Mouse (Mus musculus) embryonic facial prominence, embryonic 14.5 days (tissue): ENCODE measurements at regions not wholly inside any gene's neighbourhood (a gene's known extent, or its start where the extent isn't known, plus 50 kb on each side); places are given as distances from the start of the nearest gene placed in this dataset.

Source experiments
- ATAC-seq: fragments of 200-750 bp; cut with Nextera tagmentation; 2 replicates; pipeline ENCODE4 v1.8.0; 2017; ENCODE audit warnings: low read depth, moderate number of reproducible peaks, moderate TSS enrichment
- DNase-seq: peaks from one replicate; pipeline ENCODE4 v3.0.0-alpha.2; 2015; ENCODE audit warnings: low spot score
- H3K27ac ChIP-seq: fragments of 300-500 bp; sonication (generic); replicated peaks from 2 replicates; pipeline ENCODE4 v1.5.1; 2014; ENCODE audit warnings: low read depth, mild to moderate bottlenecking, low read length, moderate library complexity
- H3K27me3 ChIP-seq: fragments of 300-500 bp; sonication (generic); replicated peaks from 2 replicates; pipeline ENCODE4 v1.6.1; 2014; ENCODE audit warnings: low read length; ENCODE audit not compliant: control insufficient read depth, insufficient read depth
- H3K36me3 ChIP-seq: fragments of 300-500 bp; sonication (generic); 2 replicates; pipeline ENCODE4 v1.6.1; 2014; ENCODE audit warnings: low read length, mixed read lengths; ENCODE audit not compliant: control insufficient read depth, insufficient read depth
- H3K4me1 ChIP-seq: fragments of 300-500 bp; sonication (generic); 2 replicates; pipeline ENCODE4 v1.6.1; 2014; ENCODE audit warnings: antibody characterized with exemption, low read length; ENCODE audit not compliant: control insufficient read depth, insufficient read depth
- H3K4me2 ChIP-seq: fragments of 300-500 bp; sonication (generic); 2 replicates; pipeline ENCODE4 v1.6.1; 2014; ENCODE audit warnings: low read depth, mild to moderate bottlenecking, low read length, moderate library complexity, mixed read lengths
- H3K4me3 ChIP-seq: fragments of 300-500 bp; sonication (generic); 2 replicates; pipeline ENCODE4 v1.5.1; 2014; ENCODE audit warnings: low read depth, mild to moderate bottlenecking, low read length
- H3K9ac ChIP-seq: fragments of 300-500 bp; sonication (generic); 2 replicates; pipeline ENCODE4 v1.6.1; 2014; ENCODE audit warnings: low read depth, mild to moderate bottlenecking, low read length, moderate library complexity, mixed read lengths
- H3K9me3 ChIP-seq: fragments of 300-500 bp; sonication (generic); 2 replicates; pipeline ENCODE4 v1.6.1; 2016; ENCODE audit warnings: low read length; ENCODE audit not compliant: control insufficient read depth
- WGBS: fragments of 180-500 bp; shearing (Covaris S2); extraction: QIAGEN DNeasy Blood & Tissue Kit; methylation state at CpG from one replicate; pipeline ENCODE4 v1.1.7; 2014; 5-methylcytosine and 5-hydroxymethylcytosine counted together

DNA sequence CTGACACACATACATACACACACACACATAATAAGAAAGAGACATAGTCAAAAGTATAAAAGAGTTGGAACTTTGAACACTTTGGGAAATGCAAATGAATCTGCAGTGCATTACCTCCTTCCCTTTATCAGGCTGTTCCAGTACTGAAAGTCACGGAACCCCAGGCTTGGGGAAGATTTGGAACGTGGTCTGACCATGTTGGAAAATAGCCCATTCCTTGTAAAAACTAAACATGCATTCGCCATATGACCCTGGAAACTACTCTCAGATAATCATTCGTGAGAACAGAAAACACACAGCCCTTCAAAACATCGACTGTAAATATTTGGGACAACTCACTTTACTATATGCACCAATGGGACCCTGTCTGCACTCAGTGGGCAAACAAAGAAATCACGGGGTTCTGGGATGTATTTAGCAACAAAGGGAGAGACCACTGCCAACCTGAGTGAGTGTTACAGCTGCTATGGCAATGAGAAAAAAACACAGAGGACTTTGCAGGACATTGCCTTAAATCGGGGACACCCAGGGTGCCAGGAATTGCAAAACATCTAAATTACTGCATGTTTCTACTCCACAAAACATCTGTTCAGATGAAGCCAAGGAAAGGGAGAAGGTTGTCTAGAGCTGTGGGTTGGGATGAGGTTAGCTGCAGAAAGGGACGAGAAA lies 238.3 kb downstream of the Abcc12 start:
- H3K36me3 ChIP-seq: no peaks in the 10 kb centered on the region
- WGBS: 60% methylated on average over 8 of the region's 8 CpGs
- no peak for ATAC-seq

DNA sequence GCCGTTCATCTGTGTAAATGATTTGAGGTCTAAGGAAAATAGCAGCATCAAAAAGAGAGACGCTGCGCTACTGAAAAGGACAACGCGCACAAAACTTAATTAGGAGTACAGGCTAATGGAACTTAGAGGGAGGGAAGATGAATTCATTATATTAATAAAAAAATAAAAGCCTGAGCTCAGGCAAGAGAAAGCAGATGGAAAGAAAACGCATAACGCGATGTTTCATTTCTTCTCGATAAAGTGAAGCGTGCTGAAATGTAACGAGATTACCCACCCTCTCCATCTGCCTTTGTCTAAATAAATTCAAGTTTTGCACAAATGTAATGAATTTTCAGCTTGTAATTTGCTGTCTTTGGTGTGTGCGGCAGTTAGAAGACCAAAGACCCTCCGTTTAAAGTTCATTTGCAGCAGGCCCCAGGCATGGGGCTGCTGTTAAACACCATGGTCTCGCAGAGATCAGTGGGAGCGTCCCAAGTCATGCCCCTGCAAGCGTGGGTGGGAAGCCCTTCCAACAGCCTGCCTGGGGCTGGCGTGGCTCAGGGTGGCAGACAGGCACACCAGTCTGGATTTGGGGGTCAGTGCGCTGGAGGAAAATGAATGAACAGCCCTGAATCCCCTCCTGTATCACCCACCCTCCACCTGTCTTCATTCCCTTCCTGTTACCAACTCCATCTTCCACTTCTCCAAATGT lies 241.8 kb downstream of the Abcc12 start:
- WGBS: 85% methylated on average over 18 of the region's 18 CpGs
- no peaks in the 10 kb centered on the region for H3K36me3 ChIP-seq
- no peaks in the 10 kb centered on the region for H3K9me3 ChIP-seq
- H3K27me3 ChIP-seq: no peaks in the 10 kb centered on the region
- H3K4me1 ChIP-seq: 0 out of 2 replicates have a peak, but pooled peaks cover 5% of the 10 kb centered on the region
- no peak overlapping the region for H3K4me2 ChIP-seq
- ATAC-seq: no peak
- DNase-seq: no peak
- no peak overlapping the region for H3K9ac ChIP-seq
- no peak overlapping the region for H3K4me3 ChIP-seq
- no peak overlapping the region for H3K27ac ChIP-seq

More for the DNA sequence above, 238.3 kb downstream of the Abcc12 start:
- no peak overlapping the region for H3K4me3 ChIP-seq
- no peaks in the 10 kb centered on the region for H3K9me3 ChIP-seq
- H3K4me1 ChIP-seq: 0 out of 2 replicates have a peak, but pooled peaks cover 5% of the 10 kb centered on the region
- no peak overlapping the region for H3K4me2 ChIP-seq
- H3K9ac ChIP-seq: no peak overlapping the region
- no peaks in the 10 kb centered on the region for H3K27me3 ChIP-seq
- peak; percentile 54 for DNase-seq
- no peak overlapping the region for H3K27ac ChIP-seq

DNA sequence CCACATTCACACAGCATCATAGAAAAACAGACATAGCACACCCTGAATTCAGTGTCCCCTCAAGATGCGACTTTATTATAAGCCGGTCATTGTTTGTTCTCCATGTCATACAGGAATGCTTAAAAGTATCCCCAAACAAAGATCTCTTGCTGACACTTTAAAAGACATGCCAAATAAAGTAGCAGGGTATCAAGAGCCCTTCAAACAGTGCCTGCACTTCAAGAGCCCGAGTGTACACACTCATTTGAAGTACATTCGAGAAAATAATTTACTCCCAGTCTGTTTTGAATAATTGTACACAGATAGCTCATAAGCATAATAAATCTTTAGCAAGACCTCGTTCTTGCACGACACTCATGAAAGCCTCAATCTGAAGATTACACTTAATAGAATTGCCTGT lies 249.1 kb downstream of the Abcc12 start:
- Histone ChIP-seq H3K27me3 (no peaks in the 10 kb centered on the region), H3K4me3 (no peak overlapping the region), H3K9me3 (no peaks in the 10 kb centered on the region), H3K9ac (no peak overlapping the region), H3K36me3 (no peaks in the 10 kb centered on the region), H3K4me1 (no peaks in the 10 kb centered on the region), H3K4me2 (no peak overlapping the region), H3K27ac (no peak overlapping the region)
- DNase-seq (no peak), ATAC-seq (no peak)
- WGBS: 70% methylated on average over 6 of the region's 6 CpGs

DNA sequence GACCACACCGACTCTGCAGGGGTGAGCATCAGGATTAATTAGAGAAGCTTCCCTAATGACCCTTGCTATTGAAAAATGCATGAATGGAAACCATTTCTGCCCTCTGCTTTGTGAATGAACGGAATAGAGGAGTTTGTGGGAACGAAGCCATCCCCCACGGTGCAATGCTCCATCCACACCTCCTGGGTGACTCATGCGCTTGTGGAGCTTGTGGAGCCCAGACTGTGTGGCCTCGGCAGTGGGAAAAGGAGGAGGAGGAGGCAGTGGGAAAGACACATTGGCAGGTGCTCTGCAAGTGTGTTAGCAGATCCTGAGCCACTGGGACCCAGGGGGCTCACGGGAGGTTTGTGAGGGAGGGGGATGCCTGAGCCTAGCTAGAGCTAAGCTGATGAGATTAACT lies 251.9 kb downstream of the Abcc12 start:
- Histone ChIP-seq H3K27ac (no peak overlapping the region), H3K9me3 (no peaks in the 10 kb centered on the region), H3K4me1 (no peaks in the 10 kb centered on the region), H3K27me3 (no peaks in the 10 kb centered on the region), H3K9ac (no peak overlapping the region), H3K4me3 (no peak overlapping the region), H3K4me2 (no peak overlapping the region), H3K36me3 (no peaks in the 10 kb centered on the region)
- 0 out of 2 replicates have a peak, but pooled peaks have one; percentile 41 for ATAC-seq
- 51% methylated on average over 7 of the region's 7 CpGs for WGBS
- DNase-seq: peak; percentile 35

DNA sequence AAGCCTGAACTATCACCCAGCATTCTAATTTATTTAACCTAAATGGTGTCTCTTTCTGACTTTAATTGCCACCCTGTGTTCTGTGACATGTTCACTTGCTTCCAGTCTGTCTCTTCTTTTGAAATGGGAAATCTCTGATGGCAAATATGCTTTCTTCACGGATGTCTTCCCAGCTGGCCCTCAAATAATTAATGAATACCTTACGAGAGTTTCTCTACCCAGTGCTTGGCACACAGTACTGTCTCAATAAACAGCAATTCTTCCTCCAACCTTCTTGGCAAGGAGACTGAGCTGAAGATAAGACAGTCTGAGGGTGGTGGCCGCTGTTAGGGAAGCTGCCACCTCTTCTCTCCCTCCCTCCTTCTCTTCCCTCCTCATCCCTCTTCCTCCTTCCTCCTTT lies 252.5 kb downstream of the Abcc12 start:
- Histone ChIP-seq H3K27ac (no peak overlapping the region), H3K4me2 (no peak overlapping the region), H3K27me3 (no peaks in the 10 kb centered on the region), H3K9me3 (no peaks in the 10 kb centered on the region), H3K9ac (no peak overlapping the region), H3K4me1 (no peaks in the 10 kb centered on the region), H3K36me3 (no peaks in the 10 kb centered on the region), H3K4me3 (no peak overlapping the region)
- DNase-seq: no peak
- 74% methylated on average over 3 of the region's 3 CpGs for WGBS
- ATAC-seq: no peak

DNA sequence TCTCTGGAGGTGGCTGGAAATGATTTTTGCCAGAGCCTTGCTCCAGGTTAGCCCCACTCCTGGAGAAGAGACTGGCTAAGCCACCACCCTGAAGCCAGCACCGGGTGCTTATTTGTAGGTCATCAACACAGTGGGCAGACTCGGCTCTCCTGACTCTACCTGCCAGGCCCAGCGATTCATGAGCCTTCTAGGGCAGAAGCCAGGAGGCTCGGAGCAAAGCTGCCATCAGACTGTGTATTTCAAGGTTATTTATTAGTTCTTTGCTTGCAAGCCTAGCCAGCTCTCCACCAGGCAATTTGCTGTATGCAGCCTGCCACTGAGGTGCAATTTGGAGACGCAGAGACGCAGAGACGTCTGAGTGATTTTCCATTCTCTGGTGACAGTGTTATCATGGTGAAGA lies 255.4 kb downstream of the Abcc12 start:
- 84% methylated on average over 7 of the region's 7 CpGs for WGBS
- no peak overlapping the region for H3K4me3 ChIP-seq
- H3K27ac ChIP-seq: no peak overlapping the region
- no peaks in the 10 kb centered on the region for H3K9me3 ChIP-seq
- ATAC-seq (no peak), DNase-seq (no peak)
- H3K4me2 ChIP-seq: no peak overlapping the region
- no peaks in the 10 kb centered on the region for H3K27me3 ChIP-seq
- no peaks in the 10 kb centered on the region for H3K4me1 ChIP-seq
- H3K36me3 ChIP-seq: no peaks in the 10 kb centered on the region
- no peak overlapping the region for H3K9ac ChIP-seq

DNA sequence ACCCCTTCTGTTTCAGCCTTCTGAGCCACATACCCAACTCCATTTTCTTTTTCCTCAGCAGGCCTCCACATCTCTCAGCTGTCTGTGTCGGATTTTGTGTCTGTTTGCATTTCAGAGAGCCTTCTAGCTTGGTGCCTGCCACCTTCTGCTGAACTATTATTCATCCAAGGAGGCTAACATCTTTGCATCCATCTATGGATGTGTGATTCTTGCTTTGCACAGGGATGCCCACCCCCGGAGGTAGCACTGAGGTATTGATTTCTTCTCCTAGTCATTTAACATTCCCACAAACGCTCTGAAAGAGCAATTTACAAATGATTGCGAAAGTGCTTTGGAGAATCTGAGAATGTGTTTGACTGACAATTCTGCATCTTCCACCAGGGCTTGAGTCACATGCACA lies 255.9 kb downstream of the Abcc12 start:
- no peak overlapping the region for H3K4me2 ChIP-seq
- H3K27ac ChIP-seq: no peak overlapping the region
- no peaks in the 10 kb centered on the region for H3K4me1 ChIP-seq
- ATAC-seq (no peak), DNase-seq (no peak)
- no peak overlapping the region for H3K4me3 ChIP-seq
- H3K9ac ChIP-seq: no peak overlapping the region
- H3K36me3 ChIP-seq: no peaks in the 10 kb centered on the region
- H3K27me3 ChIP-seq: no peaks in the 10 kb centered on the region
- no peaks in the 10 kb centered on the region for H3K9me3 ChIP-seq
- 58% methylated on average over 4 of the region's 4 CpGs for WGBS

DNA sequence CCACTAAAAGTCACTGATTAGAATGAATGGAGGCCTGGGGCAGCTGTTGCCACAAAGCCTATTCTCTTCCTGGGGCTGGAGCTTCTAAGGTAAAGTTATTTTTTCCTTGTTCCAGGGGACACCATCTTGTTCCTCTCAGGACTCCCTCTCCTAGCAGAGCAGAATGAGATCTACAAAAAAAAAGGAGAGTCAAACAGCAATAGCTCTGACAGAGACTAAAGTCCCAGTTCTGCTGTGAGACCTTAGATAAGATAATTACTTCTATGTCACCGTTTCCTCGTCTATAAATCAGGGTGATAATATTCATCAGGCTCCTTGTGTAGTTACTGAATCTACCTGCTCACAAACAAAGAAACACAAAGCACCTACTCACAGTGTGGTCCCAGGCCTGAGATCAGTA lies 256.7 kb downstream of the Abcc12 start:
- H3K4me2 ChIP-seq: no peak overlapping the region
- H3K27ac ChIP-seq: no peak overlapping the region
- no peak overlapping the region for H3K9ac ChIP-seq
- H3K36me3 ChIP-seq: no peaks in the 10 kb centered on the region
- no peak overlapping the region for H3K4me3 ChIP-seq
- H3K4me1 ChIP-seq: no peaks in the 10 kb centered on the region
- ATAC-seq: no peak
- WGBS: 81% methylated on average over 2 of the region's 2 CpGs
- no peak for DNase-seq
- H3K27me3 ChIP-seq: no peaks in the 10 kb centered on the region
- H3K9me3 ChIP-seq: no peaks in the 10 kb centered on the region

DNA sequence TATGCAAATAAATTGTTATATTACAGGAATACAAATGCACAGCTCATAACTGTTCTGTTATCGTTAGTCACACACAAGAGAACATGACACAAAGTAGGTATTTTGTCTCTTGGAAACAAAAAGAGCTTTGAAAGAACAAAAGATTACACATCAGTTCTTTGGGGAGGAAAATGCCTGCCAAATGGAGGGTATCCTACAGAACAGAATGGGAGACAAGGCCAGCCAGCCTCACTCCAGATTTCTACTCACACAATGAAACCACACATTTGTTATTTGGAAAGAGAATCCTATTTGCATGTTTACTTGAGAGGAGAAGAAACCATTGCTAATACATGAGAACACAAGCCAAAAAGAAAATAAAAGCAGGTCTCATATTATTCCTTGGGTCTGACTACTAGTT lies 258.0 kb downstream of the Abcc12 start:
- Histone ChIP-seq H3K9ac (no peak overlapping the region), H3K27me3 (no peaks in the 10 kb centered on the region), H3K36me3 (no peaks in the 10 kb centered on the region), H3K4me3 (no peak overlapping the region), H3K27ac (no peak overlapping the region), H3K9me3 (no peaks in the 10 kb centered on the region), H3K4me2 (no peak overlapping the region), H3K4me1 (no peaks in the 10 kb centered on the region)
- 83% methylated on average over 1 of the region's 1 CpGs for WGBS
- ATAC-seq (no peak), DNase-seq (no peak)
